Mouse (Mus musculus): Measurements from ENCODE around the gene Catsper4. TPM values are rescaled to one million over a fixed set of nuclear protein-coding genes. Genes with fewer than 3 reads are reported as not detected.

The Catsper4 gene
- polyA plus RNA-seq, 1 experiment from 2014 or later, result not detected

DNA sequence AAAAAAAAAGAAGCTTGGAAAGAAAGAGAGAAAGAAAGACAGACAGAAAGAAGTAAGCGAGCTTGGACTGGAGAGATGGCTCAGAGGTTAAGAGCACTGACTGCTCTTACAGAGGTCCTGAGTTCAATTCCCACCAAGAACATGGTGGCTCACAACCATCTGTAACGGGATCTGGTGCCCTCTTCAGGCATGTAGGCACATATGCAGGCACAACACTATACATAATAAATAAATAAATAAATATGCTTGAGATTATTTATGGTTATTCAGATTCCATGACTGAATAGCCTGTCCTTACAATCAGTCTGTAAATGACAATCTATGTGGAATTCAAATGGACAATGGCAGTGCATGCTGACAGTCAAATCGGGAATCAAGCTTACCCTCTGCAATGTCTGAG lies 60.3 kb downstream of the Catsper4 start:
- no peak overlapping the region for H3K4me3 ChIP-seq (ENCODE audit: low read depth, low read length)
- no peaks in the 10 kb centered on the region for H3K9me3 ChIP-seq (ENCODE audit: control insufficient read depth, low read length)
- ATAC-seq (ENCODE audit: low FRiP score), result no peak
- no peak overlapping the region for H3K4me2 ChIP-seq
- 94% methylated on average over 3 of the region's 3 CpGs for WGBS
- no peaks in the 10 kb centered on the region for H3K36me3 ChIP-seq (ENCODE audit: control insufficient read depth, insufficient read depth, low read length)
- H3K4me1 ChIP-seq (ENCODE audit: control insufficient read depth, insufficient read depth, low read length), result no peaks in the 10 kb centered on the region
- no peak overlapping the region for H3K9ac ChIP-seq (ENCODE audit: low read length)
- no peak overlapping the region for H3K27ac ChIP-seq (ENCODE audit: low read depth, low read length)
- no peak for DNase-seq (ENCODE audit: low spot score, missing footprints)
- no peaks in the 10 kb centered on the region for H3K27me3 ChIP-seq (ENCODE audit: control insufficient read depth, insufficient read depth, low read length)

- H3K27me3 ChIP-seq (ENCODE audit: control insufficient read depth, insufficient read depth, low read length), result no peaks in the 10 kb centered on the region
- WGBS, result 92% methylated on average over 3 of the region's 3 CpGs
- peak; percentile 65 for DNase-seq (ENCODE audit: low spot score, missing footprints)
- H3K36me3 ChIP-seq (ENCODE audit: control insufficient read depth, insufficient read depth, low read length), result no peaks in the 10 kb centered on the region
- ATAC-seq (ENCODE audit: low FRiP score), result no peak
- no peak overlapping the region for H3K27ac ChIP-seq (ENCODE audit: low read depth, low read length)
- no peak overlapping the region for H3K4me2 ChIP-seq
- no peaks in the 10 kb centered on the region for H3K9me3 ChIP-seq (ENCODE audit: control insufficient read depth, low read length)
- no peak overlapping the region for H3K9ac ChIP-seq (ENCODE audit: low read length)
- no peak overlapping the region for H3K4me3 ChIP-seq (ENCODE audit: low read depth, low read length)
- H3K4me1 ChIP-seq (ENCODE audit: control insufficient read depth, insufficient read depth, low read length), result no peaks in the 10 kb centered on the region
Measured at GRCm38 (mm10) chr4:134165548-134166465, 61.4 kb downstream of the Catsper4 start.

DNA sequence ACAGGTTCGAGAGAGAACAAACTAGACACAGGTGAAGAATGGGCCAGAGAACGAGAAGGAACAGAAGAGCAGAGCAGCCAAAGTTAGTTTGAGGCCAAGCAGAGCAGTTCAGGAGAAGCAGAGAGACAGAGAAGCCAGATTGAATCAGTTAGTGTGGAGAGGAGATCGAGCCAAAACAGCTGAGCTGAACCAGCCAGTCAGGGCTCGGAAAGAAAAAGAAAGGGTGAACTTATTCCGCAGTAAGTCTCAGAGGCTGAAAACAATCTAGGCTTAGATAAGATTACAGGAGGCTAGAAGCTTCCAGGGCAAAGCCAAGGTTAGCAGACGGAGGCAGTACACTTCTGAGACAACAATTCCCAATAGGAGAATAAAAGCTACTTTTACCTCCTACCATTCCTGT lies 62.2 kb downstream of the Catsper4 start:
- Histone ChIP-seq H3K4me3 (ENCODE audit: low read depth, low read length) (no peak overlapping the region), H3K9ac (ENCODE audit: low read length) (no peak overlapping the region), H3K36me3 (ENCODE audit: control insufficient read depth, insufficient read depth, low read length) (no peaks in the 10 kb centered on the region), H3K9me3 (ENCODE audit: control insufficient read depth, low read length) (no peaks in the 10 kb centered on the region), H3K4me2 (no peak overlapping the region), H3K27ac (ENCODE audit: low read depth, low read length) (no peak overlapping the region), H3K4me1 (ENCODE audit: control insufficient read depth, insufficient read depth, low read length) (no peaks in the 10 kb centered on the region), H3K27me3 (ENCODE audit: control insufficient read depth, insufficient read depth, low read length) (no peaks in the 10 kb centered on the region)
- no peak for ATAC-seq (ENCODE audit: low FRiP score)
- WGBS, result 91% methylated on average over 6 of the region's 6 CpGs
- DNase-seq (ENCODE audit: low spot score, missing footprints), result peak; percentile 6

DNA sequence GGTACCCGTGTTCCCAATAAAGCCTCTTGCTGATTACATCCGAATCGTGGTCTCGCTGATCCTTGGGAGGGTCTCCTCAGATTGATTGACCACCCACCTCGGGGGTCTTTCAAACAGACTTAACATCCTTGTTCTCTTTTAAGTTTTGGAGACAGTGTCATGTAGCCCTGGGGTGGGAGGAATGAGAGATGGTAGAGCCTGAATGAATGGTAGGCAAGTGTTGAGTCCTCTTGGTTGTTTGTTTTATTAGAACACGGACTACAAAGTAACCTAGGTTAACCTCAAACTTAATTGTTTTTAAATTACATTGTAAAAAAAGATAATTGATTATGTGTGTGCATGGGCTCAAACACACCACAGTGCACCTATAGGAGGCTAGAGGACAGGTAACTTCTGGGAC lies 62.6 kb downstream of the Catsper4 start:
- no peak overlapping the region for H3K27ac ChIP-seq (ENCODE audit: low read depth, low read length)
- H3K4me1 ChIP-seq (ENCODE audit: control insufficient read depth, insufficient read depth, low read length), result no peaks in the 10 kb centered on the region
- H3K9ac ChIP-seq (ENCODE audit: low read length), result no peak overlapping the region
- DNase-seq (ENCODE audit: low spot score, missing footprints), result no peak
- WGBS, result 84% methylated on average over 5 of the region's 6 CpGs
- no peak overlapping the region for H3K4me3 ChIP-seq (ENCODE audit: low read depth, low read length)
- H3K27me3 ChIP-seq (ENCODE audit: control insufficient read depth, insufficient read depth, low read length), result no peaks in the 10 kb centered on the region
- no peak overlapping the region for H3K4me2 ChIP-seq
- no peak for ATAC-seq (ENCODE audit: low FRiP score)
- H3K36me3 ChIP-seq (ENCODE audit: control insufficient read depth, insufficient read depth, low read length), result no peaks in the 10 kb centered on the region
- H3K9me3 ChIP-seq (ENCODE audit: control insufficient read depth, low read length), result no peaks in the 10 kb centered on the region

Other genes starting within 250 kb of the Catsper4 start
- gene Dhdds, start 226.5 kb downstream of the Catsper4 start, polyA plus RNA-seq (2014; fragmentation: Nextera tagmentation; extraction: Ambion mirVana), result 38.9 and 42.4 TPM in 2 replicates
- gene Lin28a, start 208.5 kb downstream of the Catsper4 start, polyA plus RNA-seq (2014; fragmentation: Nextera tagmentation; extraction: Ambion mirVana), result 4.7 and 5.6 TPM in 2 replicates
- not detected in 2 replicates for gene Zfp683, start 173.5 kb downstream of the Catsper4 start, polyA plus RNA-seq (2014; fragmentation: Nextera tagmentation; extraction: Ambion mirVana)
- gene Crybg2, start 166.6 kb downstream of the Catsper4 start, polyA plus RNA-seq (2014; fragmentation: Nextera tagmentation; extraction: Ambion mirVana), result 0.89 and 0.98 TPM in 2 replicates
- 4.3 and 4.7 TPM in 2 replicates for gene Cd52, start 132.3 kb downstream of the Catsper4 start, polyA plus RNA-seq (2014; fragmentation: Nextera tagmentation; extraction: Ambion mirVana)
- gene Ubxn11, start 124.8 kb downstream of the Catsper4 start, polyA plus RNA-seq (2014; fragmentation: Nextera tagmentation; extraction: Ambion mirVana), result 3.0 and 4.7 TPM in 2 replicates
- 308 and 312 TPM in 2 replicates for gene Sh3bgrl3, start 98.6 kb downstream of the Catsper4 start, polyA plus RNA-seq (2014; fragmentation: Nextera tagmentation; extraction: Ambion mirVana)
- 26.6 and 27.1 TPM in 2 replicates for gene Cep85, start 40.3 kb downstream of the Catsper4 start, polyA plus RNA-seq (2014; fragmentation: Nextera tagmentation; extraction: Ambion mirVana)
- not detected in 2 replicates for gene Gm7534, start 24.4 kb downstream of the Catsper4 start, polyA plus RNA-seq (2014; fragmentation: Nextera tagmentation; extraction: Ambion mirVana)
- gene Cnksr1, start 11.0 kb upstream of the Catsper4 start, polyA plus RNA-seq (2014; fragmentation: Nextera tagmentation; extraction: Ambion mirVana), result 0.05 TPM in 1 of 2 replicates, not detected in the other
- gene E130218I03Rik, start 16.3 kb upstream of the Catsper4 start, polyA plus RNA-seq (2014; fragmentation: Nextera tagmentation; extraction: Ambion mirVana), result 0.37 TPM in 1 of 2 replicates, not detected in the other
- 16.8 and 17.0 TPM in 2 replicates for gene Zfp593, start 18.2 kb upstream of the Catsper4 start, polyA plus RNA-seq (2014; fragmentation: Nextera tagmentation; extraction: Ambion mirVana)
- 0.22 TPM in 1 of 2 replicates, not detected in the other for gene Gm30191, start 19.6 kb upstream of the Catsper4 start, polyA plus RNA-seq (2014; fragmentation: Nextera tagmentation; extraction: Ambion mirVana)
- gene Grrp1, start 26.7 kb upstream of the Catsper4 start, polyA plus RNA-seq (2014; fragmentation: Nextera tagmentation; extraction: Ambion mirVana), result 4.2 and 5.1 TPM in 2 replicates
- 24.5 and 28.8 TPM in 2 replicates for gene Pdik1l, start 60.5 kb upstream of the Catsper4 start, polyA plus RNA-seq (2014; fragmentation: Nextera tagmentation; extraction: Ambion mirVana)
- 0.11 TPM in 1 of 2 replicates, not detected in the other for gene Trim63, start 87.7 kb upstream of the Catsper4 start, polyA plus RNA-seq (2014; fragmentation: Nextera tagmentation; extraction: Ambion mirVana)
- not detected in 2 replicates for gene Slc30a2, start 115.8 kb upstream of the Catsper4 start, polyA plus RNA-seq (2014; fragmentation: Nextera tagmentation; extraction: Ambion mirVana)
- gene Extl1, start 156.5 kb upstream of the Catsper4 start, polyA plus RNA-seq (2014; fragmentation: Nextera tagmentation; extraction: Ambion mirVana), result 0.06 and 0.11 TPM in 2 replicates
- gene Pafah2, start 168.9 kb upstream of the Catsper4 start, polyA plus RNA-seq (2014; fragmentation: Nextera tagmentation; extraction: Ambion mirVana), result 8.8 and 10.0 TPM in 2 replicates
- gene Stmn1, start 240.9 kb upstream of the Catsper4 start, polyA plus RNA-seq (2014; fragmentation: Nextera tagmentation; extraction: Ambion mirVana), result 4,454 and 4,703 TPM in 2 replicates